In genomic region chr5:119402651-119403050, GRCm38 (mm10) we compare ENCODE assay signal across 19 mouse cellular contexts.
DNase-seq lines count a peak whose midpoint lies in the region; ATAC-seq lines count a peak whose summit lies in the region.
"Had no signal": no experiment of that assay in that cellular context is flagged by ENCODE, and none has a peak within 500 bp of the region (broad histone marks: within the 10 kb centered on the region; RNA-seq: fewer than 3 reads in every experiment).

No protein-coding gene starts in this region.

- no peaks in the 10 kb centered on the region for H3K27me3 ChIP-seq in stomach, embryonic 16.5 days (ENCODE audit: control insufficient read depth, insufficient read depth, low read length)
- H3K27me3 ChIP-seq in hindbrain, embryonic 10.5 days (ENCODE audit: insufficient read depth, poor library complexity, severe bottlenecking) = peaks cover 10% of the 10 kb centered on the region; the same call in 1 of the 2 replicates
- H3K27me3 ChIP-seq: forebrain, embryonic 13.5 days; hindbrain, embryonic 15.5 days; Patski had no signal

- no peaks in the 10 kb centered on the region; the same call in 1 of the 2 replicates for H3K9me3 ChIP-seq in stomach, embryonic 16.5 days (replicated peaks; ENCODE audit: control insufficient read depth, low read length)
- H3K9me3 ChIP-seq in hindbrain, embryonic 10.5 days = peaks cover 5% of the 10 kb centered on the region; the same call in 1 of the 2 replicates
- H3K9me3 ChIP-seq: forebrain, embryonic 13.5 days; hindbrain, embryonic 15.5 days had no signal

- no peaks in the 10 kb centered on the region for H3K36me3 ChIP-seq in stomach, embryonic 16.5 days (ENCODE audit: control insufficient read depth, insufficient read depth, low read length)
- H3K36me3 ChIP-seq in hindbrain, embryonic 10.5 days = no peaks in the 10 kb centered on the region
- H3K36me3 ChIP-seq: hindbrain, embryonic 15.5 days had no signal

- peak; percentile 18 for DNase-seq in gastrocnemius, postnatal 14 days
- DNase-seq in gastrocnemius, adult 8-10 months (ENCODE audit: low spot score in 2 of 2) = no peak
- DNase-seq in layer of hippocampus, postnatal 36 days = peak; percentile 7 to 9
- DNase-seq in layer of hippocampus, adult 8-10 months (ENCODE audit: low spot score in 2 of 2) = no peak
- DNase-seq in right cerebral cortex, postnatal 14 days = peak; percentile 32
- DNase-seq in right cerebral cortex, postnatal 36 days (ENCODE audit: low spot score in 2 of 2) = no peak
- DNase-seq in hindbrain, embryonic 10.5 days (ENCODE audit: low spot score) = no peak
- DNase-seq: cerebellum, postnatal 10 days; embryo, embryonic 11 days; heart, postnatal 10 days; kidney, adult 18-20 months; kidney, postnatal 25 days; midbrain, embryonic 14.5 days; thymus, postnatal 14 days had no signal

- no peak for ATAC-seq in stomach, embryonic 16.5 days (ENCODE audit: insufficient read depth, low FRiP score)
- ATAC-seq: forebrain, embryonic 13.5 days; Patski had no signal

- no peak overlapping the region for H3K4me3 ChIP-seq in stomach, embryonic 16.5 days (replicated peaks; ENCODE audit: low read length)
- H3K4me3 ChIP-seq in hindbrain, embryonic 10.5 days = no peak overlapping the region
- H3K4me3 ChIP-seq: forebrain, embryonic 13.5 days; hindbrain, embryonic 15.5 days had no signal

- H3K9ac ChIP-seq in stomach, embryonic 16.5 days (ENCODE audit: low read length) = no peak overlapping the region
- H3K9ac ChIP-seq: forebrain, embryonic 13.5 days; hindbrain, embryonic 15.5 days had no signal

- WGBS in stomach, embryonic 16.5 days = 61% methylated on average over 17 of the region's 17 CpGs
- WGBS in hindbrain, embryonic 10.5 days = 85% methylated on average over 17 of the region's 17 CpGs

- intact Hi-C loops in gastrocnemius, postnatal 14 days (cut with DNase I; ENCODE audit: low total_unique reads) = no loop called here

- peak overlapping the region; percentile 29; the same call in 1 of the 2 replicates for H3K27ac ChIP-seq in stomach, embryonic 16.5 days (ENCODE audit: low read length)
- H3K27ac ChIP-seq in hindbrain, embryonic 10.5 days = no peak overlapping the region
- H3K27ac ChIP-seq: forebrain, embryonic 13.5 days; hindbrain, embryonic 15.5 days had no signal

- H3K4me2 ChIP-seq in stomach, embryonic 16.5 days (ENCODE audit: low read depth, low read length) = 0 out of 2 replicates have a peak overlapping the region, but pooled peaks have one; percentile 9
- H3K4me2 ChIP-seq: forebrain, embryonic 13.5 days; hindbrain, embryonic 15.5 days; liver, embryonic 11.5 days had no signal

- H3K4me1 ChIP-seq in stomach, embryonic 16.5 days (ENCODE audit: control insufficient read depth, insufficient read depth, low read length) = peaks cover 15% of the 10 kb centered on the region; the same call in 1 of the 2 replicates
- peaks cover 19% of the 10 kb centered on the region for H3K4me1 ChIP-seq in hindbrain, embryonic 10.5 days (replicated peaks)

Comparison
In these comparisons a context has a peak if more than half of its experiments do, and no peak if none do; other contexts are left out.
1. DNase-seq: peak in gastrocnemius, postnatal 14 days (single experiment), layer of hippocampus, postnatal 36 days (2 of 2) and right cerebral cortex, postnatal 14 days (single experiment); none in gastrocnemius, adult 8-10 months (0 of 2), layer of hippocampus, adult 8-10 months (0 of 2), right cerebral cortex, postnatal 36 days (0 of 2) and hindbrain, embryonic 10.5 days (single experiment).